Mouse (Mus musculus) hindlimb bud, embryonic 11.5 days (tissue): ENCODE measurements at regions not wholly inside any gene's neighbourhood (a gene's known extent, or its start where the extent isn't known, plus 50 kb on each side); places are given as distances from the start of the nearest gene placed in this dataset.

Source experiments
- DNase-seq: peaks from one replicate; pipeline ENCODE4 v3.0.0-alpha.2; 2012; ENCODE audit warnings: low read depth, low spot score; ENCODE audit errors: extremely low spot score

DNA sequence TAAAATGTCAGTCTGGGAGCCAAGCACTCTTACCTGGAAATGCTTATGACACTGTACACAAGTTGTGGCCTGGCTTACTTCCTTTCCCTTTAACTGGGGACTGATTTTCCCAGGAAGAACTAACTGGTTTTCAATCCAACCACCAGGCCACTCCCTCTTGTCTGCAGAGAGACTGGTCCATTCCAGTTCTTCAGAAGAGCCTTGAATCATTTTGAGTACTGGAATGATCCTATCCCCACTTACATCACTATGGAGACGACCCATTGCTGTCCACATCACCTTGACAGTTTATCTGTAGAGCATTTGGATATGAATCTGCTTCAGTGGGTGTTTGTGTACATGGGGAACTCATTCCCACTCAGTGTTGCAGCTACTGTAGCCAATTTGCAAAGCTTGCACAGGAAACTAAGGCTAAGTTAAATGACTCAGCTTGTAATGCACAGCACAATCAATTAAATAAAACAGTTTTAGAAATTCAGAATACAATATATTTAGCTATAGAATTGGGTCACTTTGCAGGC, 121.7 kb upstream of the Prep start:
- DNase-seq: no peak

- no peak for DNase-seq
These were observed 127.6 kb upstream of the Prep start for GRCm38 (mm10) chr10:44939403-44939802.

GRCm38 (mm10) chr10:44936976-44937500, 130.0 kb upstream of the Prep start:
- DNase-seq: no peak

- no peak for DNase-seq
These were observed 136.2 kb upstream of the Prep start for GRCm38 (mm10) chr10:44930796-44931195.

- DNase-seq: no peak
These were observed 153.1 kb upstream of the Prep start for GRCm38 (mm10) chr10:44913751-44914388.

GRCm38 (mm10) chr10:44904520-44904919, 162.5 kb upstream of the Prep start:
- DNase-seq: no peak

DNA sequence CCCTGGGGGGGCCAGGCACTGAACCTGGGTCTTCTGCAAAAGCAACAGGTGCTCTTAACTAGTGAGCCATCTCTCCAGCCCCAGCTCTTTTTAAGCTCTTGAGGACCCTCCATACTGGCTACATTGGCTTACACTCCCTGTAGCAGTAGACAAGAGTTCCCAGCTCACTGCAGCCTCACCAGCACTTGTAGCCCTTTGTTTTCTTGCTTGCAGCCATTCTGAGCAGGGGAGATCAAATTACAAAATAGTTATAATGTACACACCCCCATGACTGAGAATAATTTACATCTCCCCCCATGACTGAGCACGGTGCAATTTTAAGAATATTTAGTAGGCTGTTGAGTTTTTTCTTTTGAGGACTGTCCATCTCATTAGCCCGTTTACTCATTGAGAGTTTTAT, 165.8 kb upstream of the Prep start:
- no peak for DNase-seq

- no peak for DNase-seq
These were observed 174.9 kb upstream of the Prep start for GRCm38 (mm10) chr10:44892124-44892523.

- DNase-seq: no peak
These were observed 179.8 kb upstream of the Prep start for GRCm38 (mm10) chr10:44887081-44887683.

- no peak for DNase-seq
These were observed 185.0 kb upstream of the Prep start for GRCm38 (mm10) chr10:44881967-44882366.

DNA sequence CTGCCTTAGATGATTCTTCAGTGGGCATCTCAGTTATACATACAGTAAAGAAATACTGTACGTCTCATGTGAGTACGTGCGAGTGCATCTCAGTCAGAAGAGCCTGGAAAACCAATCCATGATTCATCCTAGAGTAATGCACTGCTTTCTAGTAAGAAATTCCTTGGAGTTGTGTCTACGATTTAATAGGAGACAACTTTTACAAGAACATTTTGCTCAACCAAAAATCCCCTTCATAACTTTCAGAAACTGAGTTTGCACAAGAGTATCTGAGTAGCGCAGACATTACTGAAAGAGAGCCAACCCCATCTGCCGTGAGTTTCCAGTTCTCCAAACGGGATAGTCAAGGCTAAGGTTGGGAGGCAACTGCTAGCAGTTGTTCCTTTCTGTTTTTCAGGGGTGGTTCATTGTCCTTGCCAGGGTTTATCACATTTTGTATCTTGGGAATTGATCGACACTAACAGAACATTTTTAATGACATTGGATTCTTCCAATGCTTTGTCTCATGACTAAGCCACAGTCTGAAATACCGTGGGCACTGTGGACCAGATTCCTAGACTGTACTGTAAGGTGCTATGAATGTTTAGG, 189.8 kb upstream of the Prep start:
- DNase-seq: no peak

DNA sequence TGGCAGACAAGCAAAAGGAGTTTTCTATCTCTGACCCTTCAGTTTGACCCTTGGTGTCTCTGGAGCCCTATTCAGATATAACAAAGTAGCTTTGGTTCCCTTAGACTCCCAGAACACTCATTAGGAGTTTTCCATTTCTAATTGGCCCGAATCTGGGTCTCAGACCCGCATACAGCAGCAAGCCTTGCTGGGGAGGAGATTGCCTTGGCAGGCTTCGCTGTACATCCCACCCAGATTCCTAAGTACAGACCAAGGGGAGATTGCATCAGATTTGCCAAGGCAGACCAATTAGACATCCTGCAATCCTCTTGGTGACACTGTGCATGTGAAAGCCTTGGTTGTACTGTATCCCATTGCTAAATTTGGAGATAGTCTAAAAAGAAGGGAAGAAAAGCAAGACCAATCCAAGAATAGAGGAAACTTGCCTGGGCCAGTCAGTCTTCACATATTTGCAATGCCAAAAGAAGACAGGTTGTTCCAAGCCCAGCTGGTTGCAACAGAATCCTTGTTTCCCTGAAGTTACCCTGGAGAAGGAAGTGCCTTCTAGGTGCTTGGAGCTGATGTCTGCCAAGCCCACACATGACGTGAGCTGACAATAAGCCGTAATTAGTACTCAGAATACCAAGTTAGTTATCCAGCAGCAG, 193.2 kb upstream of the Prep start:
- DNase-seq: no peak

- DNase-seq: no peak
These were observed 202.7 kb upstream of the Prep start for GRCm38 (mm10) chr10:44864191-44864747.

DNA sequence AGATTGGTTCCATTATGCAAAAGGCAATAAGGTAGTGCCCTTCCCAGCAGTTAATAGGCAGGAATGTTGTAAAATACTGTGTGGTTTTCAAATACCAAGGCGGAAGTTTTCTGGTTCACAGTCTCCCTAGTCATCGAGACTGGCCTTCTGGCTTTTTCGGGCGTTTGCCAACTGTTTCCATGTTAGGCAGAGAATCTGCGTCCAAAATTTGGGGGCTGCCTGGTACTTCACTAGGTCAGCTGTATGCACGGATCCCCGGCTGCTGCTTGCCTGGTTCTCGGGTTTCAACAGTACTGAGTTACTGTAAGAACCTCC, 204.7 kb upstream of the Prep start:
- DNase-seq: no peak

DNA sequence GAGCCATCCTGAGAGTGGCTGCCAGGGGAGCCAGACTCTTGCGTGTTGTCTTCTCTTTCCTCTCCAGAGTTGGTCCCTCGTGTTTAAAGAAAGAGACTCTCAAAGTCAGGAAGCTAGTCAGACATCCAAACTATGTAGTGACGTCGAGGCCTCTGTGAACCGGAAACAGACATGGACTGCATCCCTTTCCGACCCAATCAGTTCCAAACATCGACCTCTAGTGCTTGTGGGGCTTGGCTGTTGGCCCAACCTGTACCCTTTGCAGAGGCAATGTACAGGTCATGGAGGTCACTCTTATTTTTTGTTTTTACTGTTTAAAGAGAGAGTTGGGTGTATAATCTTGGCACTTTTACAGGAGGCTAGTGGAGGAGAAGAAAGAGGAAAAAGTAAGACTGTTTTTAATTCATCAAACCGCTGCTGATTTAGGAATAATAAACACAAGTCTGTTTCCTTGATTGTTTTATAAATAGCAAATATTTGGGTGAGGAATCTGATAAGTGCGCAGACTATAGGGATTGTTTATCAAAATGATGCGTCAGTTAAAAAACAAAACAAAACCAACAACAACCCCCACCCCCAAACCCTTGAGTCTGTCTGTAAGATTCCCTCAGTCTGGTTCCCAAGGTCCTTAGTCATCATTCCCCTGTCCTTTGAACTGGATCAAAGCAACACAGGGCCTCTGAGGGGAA, 205.2 kb upstream of the Prep start:
- no peak for DNase-seq

DNA sequence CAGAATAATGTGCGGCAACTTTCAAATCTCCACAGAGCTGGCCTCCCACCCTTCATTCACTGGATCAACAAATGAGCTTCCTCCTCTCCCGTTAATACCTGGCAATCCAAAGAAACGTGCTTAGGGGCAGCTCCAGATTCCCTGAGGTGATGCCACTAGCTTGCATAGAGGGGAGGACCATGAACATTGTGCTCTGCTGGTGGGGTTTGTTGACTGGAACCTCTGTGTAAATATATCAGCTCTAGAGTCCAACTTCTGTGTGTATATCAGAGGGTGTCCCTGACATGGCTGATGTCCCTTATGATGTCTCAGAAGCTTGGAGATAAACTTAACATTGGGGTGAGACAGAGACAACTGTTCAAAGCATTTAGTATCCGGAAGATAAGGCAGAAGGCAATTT, 209.6 kb upstream of the Prep start:
- DNase-seq: no peak

DNA sequence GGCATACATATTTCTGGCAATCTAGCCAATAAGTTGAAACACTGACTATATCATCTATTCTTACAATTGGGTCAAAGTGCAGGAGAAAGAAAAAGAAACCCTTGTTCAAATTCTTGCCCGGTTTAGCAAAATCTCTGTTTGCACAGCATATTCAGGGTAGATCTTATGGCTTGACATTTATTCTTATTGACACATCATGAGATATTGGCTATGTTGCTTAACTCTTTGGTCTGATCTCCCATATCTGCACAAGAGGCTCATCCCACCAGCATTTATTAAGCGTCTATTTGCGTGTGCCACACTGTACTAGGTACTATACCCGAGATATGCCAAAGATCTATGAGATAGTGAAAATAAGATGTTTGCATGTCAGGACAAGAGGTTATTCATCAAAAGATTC, 212.9 kb upstream of the Prep start:
- DNase-seq: no peak

GRCm38 (mm10) chr10:44849016-44849415, 218.0 kb upstream of the Prep start:
- no peak for DNase-seq

- DNase-seq: no peak
These were observed 220.2 kb upstream of the Prep start for GRCm38 (mm10) chr10:44846765-44847164.

- no peak for DNase-seq
These were observed 220.9 kb upstream of the Prep start for GRCm38 (mm10) chr10:44846149-44846548.

DNA sequence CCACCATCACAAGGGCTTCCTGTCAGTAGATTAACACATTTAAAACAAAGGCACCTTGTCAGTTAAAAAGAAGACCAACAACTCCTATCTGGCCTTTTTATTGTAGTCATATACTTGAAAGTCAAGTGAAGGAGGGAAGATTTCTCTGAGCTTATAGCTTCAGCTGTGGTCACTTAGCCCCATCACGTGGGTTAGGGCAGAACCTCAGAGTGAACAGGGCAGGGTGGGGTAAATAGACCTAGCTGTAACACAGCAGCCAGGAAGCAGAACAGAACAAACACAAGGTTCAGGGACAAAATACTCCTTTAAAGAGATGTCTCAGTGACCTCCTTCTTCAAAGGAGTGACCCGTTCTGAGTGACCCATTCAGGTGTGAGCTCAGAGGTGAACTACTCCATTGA, 226.6 kb upstream of the Prep start:
- no peak for DNase-seq
